Mouse (Mus musculus) mature B cell (primary cell): ENCODE data around the gene 6720489N17Rik.
"Not testable (repeated sequence)": the region's sequence is repeated elsewhere in the genome, so short reads cannot be mapped to it uniquely, and the experiment has no call there.

Experiments
- in situ Hi-C: fragments of 300-500 bp; cut with MboI; formaldehyde crosslinking; loops from 2 replicates; pipeline ENCODE4 v1.14.3; 2019

The 6720489N17Rik gene

GRCm38 (mm10) chr13:62623577-62624276 lies at the start of gene 6720489N17Rik:
6720489N17Rik (minus strand) TSS chr13:62624182.
- in situ Hi-C loops: not testable (repeated sequence)

GRCm38 (mm10) chr13:62653369-62653743 lies 29.4 kb upstream of the 6720489N17Rik start:
- in situ Hi-C loops: no loop called here

- in situ Hi-C loops: not testable (repeated sequence)
These were observed 28.8 kb upstream of the 6720489N17Rik start for GRCm38 (mm10) chr13:62652681-62653368.

- in situ Hi-C loops: loop anchor here (25.0 kb wide), 1 partner anchor 210 kb away; no protein-coding TSS in a partner anchor
These were observed 3.1 kb upstream of the 6720489N17Rik start for GRCm38 (mm10) chr13:62627071-62627470.

- in situ Hi-C loops: not testable (repeated sequence)
These were observed 289 bp upstream of the 6720489N17Rik start for GRCm38 (mm10) chr13:62624277-62624665.

- in situ Hi-C loops: not testable (repeated sequence)
These were observed 6.5 kb downstream of the 6720489N17Rik start for GRCm38 (mm10) chr13:62617449-62617848.

GRCm38 (mm10) chr13:62571099-62571498 lies 52.9 kb downstream of the 6720489N17Rik start, which contains the start of gene Zfp934:
Zfp934 (minus strand) TSS chr13:62571199.
- in situ Hi-C loops: not testable (repeated sequence)

GRCm38 (mm10) chr13:62561696-62562095 lies 62.3 kb downstream of the 6720489N17Rik start:
- in situ Hi-C loops: not testable (repeated sequence)

GRCm38 (mm10) chr13:62558189-62559110 lies 65.5 kb downstream of the 6720489N17Rik start, which contains the start of gene Zfp935:
Zfp935 (minus strand) TSS chr13:62558511.
- in situ Hi-C loops: not testable (repeated sequence)
